Mouse (Mus musculus): Measurements from ENCODE around the gene 6430531B16Rik. TPM values are rescaled to one million over a fixed set of nuclear protein-coding genes. Genes with fewer than 3 reads are reported as not detected.

The 6430531B16Rik gene
- polyA plus RNA-seq, 1 experiment from 2014 or later, result 0.49 TPM

DNA sequence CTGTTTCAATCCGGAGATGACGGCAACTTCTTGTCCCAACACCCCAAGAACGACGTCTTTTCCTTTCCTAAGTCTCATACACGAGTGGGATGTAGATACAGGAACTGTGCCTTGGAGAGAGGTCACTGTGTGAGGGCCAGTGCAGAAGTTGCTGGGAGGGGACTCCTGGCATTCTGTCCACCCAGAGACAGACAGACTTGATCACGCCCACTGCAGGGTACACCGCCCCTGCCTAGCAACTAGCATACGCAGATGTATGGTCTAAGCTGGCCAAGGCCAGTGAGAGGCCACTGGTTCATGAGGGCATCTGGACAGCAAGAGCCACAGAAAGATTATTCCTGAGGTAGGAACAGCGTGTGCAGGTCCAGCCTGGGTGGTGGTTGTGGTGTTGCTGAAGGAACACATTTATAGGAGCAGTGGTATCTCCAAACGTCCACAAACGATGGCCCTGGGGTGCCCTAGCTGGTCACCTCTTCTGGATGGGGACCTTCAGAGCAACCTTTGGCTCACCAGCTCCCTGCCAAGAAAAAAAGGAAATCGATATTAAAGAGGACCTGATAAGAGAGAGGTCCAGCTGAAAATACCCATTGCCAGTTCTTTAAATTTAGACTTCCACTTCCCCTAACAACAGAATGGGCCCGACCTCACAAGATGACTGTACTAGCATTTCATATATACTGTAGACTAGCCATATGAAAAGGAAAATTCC lies 610 bp upstream of the 6430531B16Rik start:
- H3K9ac ChIP-seq (replicated peaks; ENCODE audit: low read depth, low read length), result no peak overlapping the region
- H3K4me3 ChIP-seq (ENCODE audit: low read depth, low read length), result peak overlapping the region; percentile 51
- WGBS, result 41% methylated on average over 13 of the region's 13 CpGs

DNA sequence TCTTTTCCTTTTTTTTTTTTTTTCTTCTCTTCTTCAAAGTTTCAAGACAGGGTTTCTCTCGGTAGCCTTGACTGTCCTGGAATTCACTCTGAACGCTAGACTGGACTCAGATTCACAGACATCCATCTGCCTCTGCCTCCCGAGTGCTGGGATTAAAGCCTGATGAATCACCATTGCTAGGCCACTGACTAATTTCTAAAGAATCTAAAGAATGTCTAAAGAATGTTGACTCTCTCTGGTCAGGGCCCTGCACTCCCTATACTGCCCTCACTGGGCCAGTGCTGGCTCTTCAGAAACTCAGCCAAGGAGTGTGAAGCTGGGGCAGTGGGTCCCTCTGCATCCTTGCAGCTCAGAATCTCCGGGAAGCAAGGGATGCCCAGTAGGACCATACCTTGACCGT lies 3.1 kb downstream of the 6430531B16Rik start:
- no peak overlapping the region for H3K9ac ChIP-seq (replicated peaks; ENCODE audit: low read depth, low read length)
- H3K36me3 ChIP-seq (ENCODE audit: control insufficient read depth, insufficient read depth, low read length), result no peaks in the 10 kb centered on the region
- H3K4me3 ChIP-seq (ENCODE audit: low read depth, low read length), result no peak overlapping the region
- H3K4me2 ChIP-seq (replicated peaks; ENCODE audit: low read depth, low read length), result no peak overlapping the region
- no peaks in the 10 kb centered on the region for H3K27me3 ChIP-seq (ENCODE audit: control insufficient read depth, insufficient read depth, low read length)
- H3K27ac ChIP-seq (ENCODE audit: low read length), result no peak overlapping the region
- ATAC-seq (ENCODE audit: insufficient number of reproducible peaks, insufficient read depth, low FRiP score, low read depth), result no peak
- H3K4me1 ChIP-seq (ENCODE audit: control insufficient read depth, insufficient read depth, low read length), result no peaks in the 10 kb centered on the region
- no peaks in the 10 kb centered on the region for H3K9me3 ChIP-seq (ENCODE audit: control insufficient read depth, low read depth, low read length)
- 54% methylated on average over 5 of the region's 5 CpGs for WGBS

More for the DNA sequence above, 610 bp upstream of the 6430531B16Rik start:
- no peaks in the 10 kb centered on the region for H3K27me3 ChIP-seq (ENCODE audit: control insufficient read depth, insufficient read depth, low read length)
- no peaks in the 10 kb centered on the region for H3K9me3 ChIP-seq (ENCODE audit: control insufficient read depth, low read depth, low read length)
- no peaks in the 10 kb centered on the region for H3K4me1 ChIP-seq (ENCODE audit: control insufficient read depth, insufficient read depth, low read length)
- H3K36me3 ChIP-seq (ENCODE audit: control insufficient read depth, insufficient read depth, low read length), result no peaks in the 10 kb centered on the region
- ATAC-seq (ENCODE audit: insufficient number of reproducible peaks, insufficient read depth, low FRiP score, low read depth), result 0 out of 2 replicates have a peak, but pooled peaks have one; percentile 51
- no peak overlapping the region for H3K27ac ChIP-seq (ENCODE audit: low read length)
- H3K4me2 ChIP-seq (replicated peaks; ENCODE audit: low read depth, low read length), result peak overlapping the region; percentile 76

DNA sequence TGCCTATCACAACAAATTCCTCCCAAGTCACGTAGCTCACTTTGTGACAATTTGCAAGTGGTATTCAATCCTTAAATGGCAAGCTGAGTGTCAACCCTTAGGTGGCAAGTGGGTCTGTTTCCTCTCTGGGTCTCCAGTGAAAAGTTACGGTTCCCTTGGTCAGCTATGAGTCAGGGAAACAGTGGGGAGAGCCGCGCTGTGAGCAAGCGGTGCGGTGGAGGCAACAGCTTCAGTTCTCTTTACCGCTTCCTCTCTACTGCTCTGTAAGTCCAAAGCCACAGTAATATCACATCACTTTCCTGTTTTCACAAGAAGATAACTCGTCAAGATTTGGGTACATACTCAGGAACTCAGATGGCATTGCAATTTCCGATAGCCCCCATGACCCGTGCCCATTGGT lies 4.2 kb downstream of the 6430531B16Rik start:
- no peaks in the 10 kb centered on the region for H3K4me1 ChIP-seq (ENCODE audit: control insufficient read depth, insufficient read depth, low read length)
- no peak overlapping the region for H3K9ac ChIP-seq (replicated peaks; ENCODE audit: low read depth, low read length)
- no peaks in the 10 kb centered on the region for H3K36me3 ChIP-seq (ENCODE audit: control insufficient read depth, insufficient read depth, low read length)
- no peak overlapping the region for H3K4me2 ChIP-seq (replicated peaks; ENCODE audit: low read depth, low read length)
- no peak for ATAC-seq (ENCODE audit: insufficient number of reproducible peaks, insufficient read depth, low FRiP score, low read depth)
- no peak overlapping the region for H3K27ac ChIP-seq (ENCODE audit: low read length)
- WGBS, result 89% methylated on average over 10 of the region's 10 CpGs
- no peak overlapping the region for H3K4me3 ChIP-seq (ENCODE audit: low read depth, low read length)
- no peaks in the 10 kb centered on the region for H3K9me3 ChIP-seq (ENCODE audit: control insufficient read depth, low read depth, low read length)
- H3K27me3 ChIP-seq (ENCODE audit: control insufficient read depth, insufficient read depth, low read length), result no peaks in the 10 kb centered on the region

DNA sequence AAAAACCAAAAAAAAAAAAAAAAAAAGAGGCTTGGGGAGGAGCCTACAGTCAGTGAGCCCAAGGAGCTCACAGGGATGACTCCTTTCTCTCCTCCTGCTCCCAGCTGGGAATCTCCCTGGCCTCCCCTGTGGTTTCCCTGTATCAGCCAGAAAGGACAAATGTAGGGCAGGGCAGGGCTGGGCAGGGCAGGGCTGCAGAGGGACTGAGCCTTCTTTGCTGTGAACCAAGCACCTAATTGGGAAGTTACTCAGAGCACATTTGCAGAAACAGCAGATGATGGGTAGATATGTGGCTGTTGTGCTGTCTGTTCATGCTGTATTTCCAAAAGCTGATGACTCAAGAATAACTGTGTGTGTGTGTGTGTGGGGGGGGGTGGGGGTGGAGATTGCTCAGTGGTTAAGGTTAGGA lies 5.6 kb downstream of the 6430531B16Rik start:
- H3K9me3 ChIP-seq (ENCODE audit: control insufficient read depth, low read depth, low read length), result no peaks in the 10 kb centered on the region
- no peaks in the 10 kb centered on the region for H3K27me3 ChIP-seq (ENCODE audit: control insufficient read depth, insufficient read depth, low read length)
- no peak overlapping the region for H3K4me3 ChIP-seq (ENCODE audit: low read depth, low read length)
- H3K36me3 ChIP-seq (ENCODE audit: control insufficient read depth, insufficient read depth, low read length), result no peaks in the 10 kb centered on the region
- no peak for ATAC-seq (ENCODE audit: insufficient number of reproducible peaks, insufficient read depth, low FRiP score, low read depth)
- no peak overlapping the region for H3K4me2 ChIP-seq (replicated peaks; ENCODE audit: low read depth, low read length)
- H3K9ac ChIP-seq (replicated peaks; ENCODE audit: low read depth, low read length), result no peak overlapping the region
- H3K27ac ChIP-seq (ENCODE audit: low read length), result no peak overlapping the region
- H3K4me1 ChIP-seq (ENCODE audit: control insufficient read depth, insufficient read depth, low read length), result no peaks in the 10 kb centered on the region

DNA sequence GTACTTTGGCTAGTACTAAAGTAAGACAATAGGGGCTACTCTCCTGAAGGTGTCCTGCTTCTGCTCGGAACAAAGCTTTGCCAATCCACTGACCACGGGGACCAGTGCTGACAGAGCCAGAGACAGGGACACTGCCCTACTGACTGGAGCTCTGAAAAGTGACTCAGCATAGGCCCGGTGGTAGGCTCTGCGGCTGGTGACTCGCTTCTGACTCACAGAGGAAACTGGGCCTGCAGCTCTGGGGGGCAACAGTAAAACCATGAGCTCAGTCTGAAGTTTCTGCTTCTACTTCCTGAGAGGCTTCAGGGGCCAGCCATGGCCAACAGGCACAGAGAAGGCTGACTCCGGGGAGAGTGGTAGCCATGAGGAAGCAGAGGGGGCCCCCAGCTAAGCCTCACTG lies 7.1 kb downstream of the 6430531B16Rik start:
- H3K9ac ChIP-seq (replicated peaks; ENCODE audit: low read depth, low read length), result no peak overlapping the region
- no peak for ATAC-seq (ENCODE audit: insufficient number of reproducible peaks, insufficient read depth, low FRiP score, low read depth)
- 69% methylated on average over 6 of the region's 6 CpGs for WGBS
- no peaks in the 10 kb centered on the region for H3K4me1 ChIP-seq (ENCODE audit: control insufficient read depth, insufficient read depth, low read length)
- no peaks in the 10 kb centered on the region for H3K9me3 ChIP-seq (ENCODE audit: control insufficient read depth, low read depth, low read length)
- no peak overlapping the region for H3K27ac ChIP-seq (ENCODE audit: low read length)
- H3K36me3 ChIP-seq (ENCODE audit: control insufficient read depth, insufficient read depth, low read length), result no peaks in the 10 kb centered on the region
- H3K27me3 ChIP-seq (ENCODE audit: control insufficient read depth, insufficient read depth, low read length), result no peaks in the 10 kb centered on the region
- H3K4me3 ChIP-seq (ENCODE audit: low read depth, low read length), result no peak overlapping the region
- no peak overlapping the region for H3K4me2 ChIP-seq (replicated peaks; ENCODE audit: low read depth, low read length)

DNA sequence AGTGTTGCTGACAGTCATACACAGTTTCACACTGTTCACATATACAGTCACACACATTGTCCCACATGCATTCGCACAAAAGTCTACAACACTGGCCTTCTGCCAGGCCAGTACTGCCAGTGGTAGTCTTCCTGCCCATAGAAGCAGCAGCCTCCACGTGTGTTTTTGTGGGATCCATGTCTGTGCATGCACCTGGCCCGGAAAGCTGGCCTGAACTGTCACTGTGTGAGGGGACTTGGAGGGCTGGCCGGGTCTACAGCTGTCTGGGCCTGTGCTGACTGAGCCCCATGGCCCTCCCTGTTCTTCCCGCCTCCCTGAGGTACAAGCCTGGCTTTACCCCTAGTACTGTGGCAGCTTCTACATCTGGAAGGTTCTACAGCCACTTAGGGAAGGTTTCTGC lies 7.6 kb downstream of the 6430531B16Rik start:
- no peak overlapping the region for H3K9ac ChIP-seq (replicated peaks; ENCODE audit: low read depth, low read length)
- H3K36me3 ChIP-seq (ENCODE audit: control insufficient read depth, insufficient read depth, low read length), result no peaks in the 10 kb centered on the region
- H3K27ac ChIP-seq (ENCODE audit: low read length), result no peak overlapping the region
- H3K4me3 ChIP-seq (ENCODE audit: low read depth, low read length), result no peak overlapping the region
- H3K9me3 ChIP-seq (ENCODE audit: control insufficient read depth, low read depth, low read length), result no peaks in the 10 kb centered on the region
- no peak overlapping the region for H3K4me2 ChIP-seq (replicated peaks; ENCODE audit: low read depth, low read length)
- H3K27me3 ChIP-seq (ENCODE audit: control insufficient read depth, insufficient read depth, low read length), result no peaks in the 10 kb centered on the region
- 70% methylated on average over 5 of the region's 5 CpGs for WGBS
- H3K4me1 ChIP-seq (ENCODE audit: control insufficient read depth, insufficient read depth, low read length), result no peaks in the 10 kb centered on the region
- ATAC-seq (ENCODE audit: insufficient number of reproducible peaks, insufficient read depth, low FRiP score, low read depth), result no peak

DNA sequence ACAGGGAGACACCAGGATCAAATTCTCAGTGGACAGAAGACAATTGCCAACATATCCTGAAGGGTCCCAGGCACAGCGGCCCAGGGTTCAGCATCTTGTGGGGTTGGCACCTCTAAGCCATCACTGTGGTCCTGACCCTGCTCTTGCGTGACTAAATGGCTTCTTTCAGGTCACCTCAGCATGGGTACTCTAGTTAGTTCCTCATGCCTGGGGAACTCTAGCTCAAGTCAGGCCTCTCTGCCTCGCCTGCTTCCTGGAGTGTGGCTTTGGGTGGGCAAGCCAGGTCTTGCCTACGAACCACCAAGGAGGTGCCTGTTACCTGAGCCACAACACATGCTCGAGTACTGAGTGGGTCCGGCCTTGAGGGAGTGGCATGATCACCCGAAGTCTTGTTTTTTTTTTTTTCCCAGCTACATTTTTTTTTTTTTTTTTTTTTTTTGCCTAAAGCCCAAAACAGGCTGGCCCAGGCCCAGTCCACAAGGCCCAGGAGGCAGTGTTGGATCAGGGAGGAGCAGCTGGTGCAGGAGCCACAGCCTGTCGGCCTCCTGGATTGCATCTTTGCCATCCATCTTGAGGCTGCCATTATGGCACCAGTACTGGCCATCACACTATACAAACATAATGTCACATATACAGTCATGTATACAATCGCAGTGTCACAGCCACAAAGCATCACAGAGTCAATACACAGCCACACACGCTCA lies 8.2 kb downstream of the 6430531B16Rik start:
- Histone ChIP-seq H3K4me2 (replicated peaks; ENCODE audit: low read depth, low read length) (no peak overlapping the region), H3K27ac (ENCODE audit: low read length) (no peak overlapping the region), H3K9ac (replicated peaks; ENCODE audit: low read depth, low read length) (no peak overlapping the region), H3K4me1 (ENCODE audit: control insufficient read depth, insufficient read depth, low read length) (no peaks in the 10 kb centered on the region), H3K4me3 (ENCODE audit: low read depth, low read length) (no peak overlapping the region), H3K36me3 (ENCODE audit: control insufficient read depth, insufficient read depth, low read length) (no peaks in the 10 kb centered on the region), H3K27me3 (ENCODE audit: control insufficient read depth, insufficient read depth, low read length) (no peaks in the 10 kb centered on the region), H3K9me3 (ENCODE audit: control insufficient read depth, low read depth, low read length) (no peaks in the 10 kb centered on the region)
- ATAC-seq (ENCODE audit: insufficient number of reproducible peaks, insufficient read depth, low FRiP score, low read depth), result no peak
- 76% methylated on average over 10 of the region's 10 CpGs for WGBS

DNA sequence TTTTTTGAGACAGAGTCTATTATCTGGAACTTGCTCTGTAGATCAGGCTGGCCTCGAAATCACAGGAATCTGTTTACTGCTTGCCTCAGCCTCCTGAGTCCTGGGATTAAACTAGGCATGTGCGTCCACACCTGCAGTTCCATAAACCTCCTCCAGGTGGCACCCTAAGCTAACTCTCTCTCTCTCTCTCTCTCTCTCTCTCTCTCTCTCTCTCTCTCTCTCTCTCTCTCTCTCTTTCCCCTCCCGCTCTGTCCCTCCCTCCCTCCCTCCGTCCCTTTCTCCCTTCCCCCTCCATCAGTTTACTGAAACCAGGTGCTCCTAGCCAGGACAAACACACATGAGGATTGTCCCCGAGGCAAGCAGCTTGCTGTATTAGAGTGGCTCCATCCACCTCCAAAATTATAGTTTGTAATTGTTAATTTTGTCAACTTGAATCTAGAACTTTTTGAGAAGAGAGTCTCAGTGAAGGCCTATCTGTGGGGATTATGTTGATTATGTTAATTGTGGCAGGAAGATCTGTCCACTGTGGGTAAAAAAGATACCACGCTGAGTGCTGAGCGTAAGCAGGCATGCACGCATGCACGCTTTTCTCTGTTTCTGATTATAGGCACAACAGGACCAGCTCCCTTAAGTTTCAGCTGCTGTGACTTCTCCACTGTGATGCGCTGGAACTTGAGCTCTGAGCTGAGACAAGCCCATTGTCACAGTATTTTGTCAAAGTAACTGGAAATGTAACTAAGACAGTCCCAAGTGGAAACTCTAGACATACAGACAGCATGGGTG lies 9.0 kb downstream of the 6430531B16Rik start:
- no peak overlapping the region for H3K4me3 ChIP-seq (ENCODE audit: low read depth, low read length)
- no peaks in the 10 kb centered on the region for H3K36me3 ChIP-seq (ENCODE audit: control insufficient read depth, insufficient read depth, low read length)
- H3K27ac ChIP-seq (ENCODE audit: low read length), result no peak overlapping the region
- 42% methylated on average over 10 of the region's 10 CpGs for WGBS
- no peak overlapping the region for H3K4me2 ChIP-seq (replicated peaks; ENCODE audit: low read depth, low read length)
- no peak for ATAC-seq (ENCODE audit: insufficient number of reproducible peaks, insufficient read depth, low FRiP score, low read depth)
- H3K9me3 ChIP-seq (ENCODE audit: control insufficient read depth, low read depth, low read length), result no peaks in the 10 kb centered on the region
- no peaks in the 10 kb centered on the region for H3K4me1 ChIP-seq (ENCODE audit: control insufficient read depth, insufficient read depth, low read length)
- no peaks in the 10 kb centered on the region for H3K27me3 ChIP-seq (ENCODE audit: control insufficient read depth, insufficient read depth, low read length)
- no peak overlapping the region for H3K9ac ChIP-seq (replicated peaks; ENCODE audit: low read depth, low read length)

Measured in stomach, embryonic 14.5 days (tissue).